ENCODE assay signal across 18 mouse cellular contexts in genomic region chr16:85096396-85096795, GRCm38 (mm10).
DNase-seq lines count a peak whose midpoint lies in the region; ATAC-seq and TF ChIP-seq lines count a peak whose summit lies in the region.
"Had no signal": no experiment of that assay in that cellular context is flagged by ENCODE, and none has a peak within 500 bp of the region (broad histone marks: within the 10 kb centered on the region; RNA-seq: fewer than 3 reads in every experiment).

No protein-coding gene starts in this region.

- ATAC-seq in forebrain, embryonic 12.5 days (ENCODE audit: low FRiP score): no peak
- no peak for ATAC-seq in forebrain, embryonic 15.5 days (replicated peaks)
- ATAC-seq in midbrain, embryonic 14.5 days (ENCODE audit: low FRiP score, low TSS enrichment): peak; percentile 47; the same call in 1 of the 2 replicates
- ATAC-seq: Patski had no signal

- H3K4me3 ChIP-seq in forebrain, embryonic 12.5 days (replicated peaks): no peak overlapping the region
- no peak overlapping the region for H3K4me3 ChIP-seq in forebrain, embryonic 10.5 days
- no peak overlapping the region for H3K4me3 ChIP-seq in forebrain, embryonic 15.5 days
- H3K4me3 ChIP-seq in midbrain, embryonic 14.5 days (replicated peaks; ENCODE audit: low read depth, low read length): no peak overlapping the region
- H3K4me3 ChIP-seq in heart, adult 2 months: no peak overlapping the region
- H3K4me3 ChIP-seq: heart, embryonic 15.5 days; kidney, embryonic 15.5 days; limb, embryonic 13.5 days; liver, embryonic 15.5 days; neural tube, embryonic 12.5 days; stomach, embryonic 15.5 days had no signal

- H3K36me3 ChIP-seq in forebrain, embryonic 12.5 days (replicated peaks): 0 out of 2 replicates have a peak, but pooled peaks cover under 1% of the 10 kb centered on the region
- peaks cover 23% of the 10 kb centered on the region for H3K36me3 ChIP-seq in forebrain, embryonic 10.5 days (replicated peaks)
- no peaks in the 10 kb centered on the region for H3K36me3 ChIP-seq in forebrain, embryonic 15.5 days
- H3K36me3 ChIP-seq in midbrain, embryonic 14.5 days (ENCODE audit: control insufficient read depth, insufficient read depth, low read length): no peaks in the 10 kb centered on the region
- peaks cover under 1% of the 10 kb centered on the region; the same call in 1 of the 2 replicates for H3K36me3 ChIP-seq in heart, adult 2 months (ENCODE audit: control insufficient read depth, insufficient read depth, low read length)
- H3K36me3 ChIP-seq: heart, embryonic 15.5 days; liver, embryonic 15.5 days; stomach, embryonic 15.5 days had no signal

- no peaks in the 10 kb centered on the region for H3K9me3 ChIP-seq in forebrain, embryonic 12.5 days
- no peaks in the 10 kb centered on the region for H3K9me3 ChIP-seq in forebrain, embryonic 10.5 days
- no peaks in the 10 kb centered on the region for H3K9me3 ChIP-seq in forebrain, embryonic 15.5 days
- H3K9me3 ChIP-seq in midbrain, embryonic 14.5 days (ENCODE audit: control insufficient read depth, low read length): no peaks in the 10 kb centered on the region
- H3K9me3 ChIP-seq: heart, embryonic 15.5 days; kidney, embryonic 15.5 days; limb, embryonic 13.5 days; liver, embryonic 15.5 days; neural tube, embryonic 12.5 days; stomach, embryonic 15.5 days had no signal

- no peaks in the 10 kb centered on the region for H3K27me3 ChIP-seq in forebrain, embryonic 12.5 days
- H3K27me3 ChIP-seq in forebrain, embryonic 10.5 days (ENCODE audit: poor library complexity, severe bottlenecking): no peaks in the 10 kb centered on the region
- no peaks in the 10 kb centered on the region for H3K27me3 ChIP-seq in forebrain, embryonic 15.5 days
- H3K27me3 ChIP-seq in midbrain, embryonic 14.5 days (ENCODE audit: control insufficient read depth, insufficient read depth, low read length): no peaks in the 10 kb centered on the region
- no peaks in the 10 kb centered on the region for H3K27me3 ChIP-seq in heart, adult 2 months (ENCODE audit: control insufficient read depth, insufficient read depth, low read length)
- H3K27me3 ChIP-seq: heart, embryonic 15.5 days; kidney, embryonic 15.5 days; limb, embryonic 13.5 days; liver, embryonic 15.5 days; neural tube, embryonic 12.5 days; Patski; stomach, embryonic 15.5 days had no signal

- H3K4me1 ChIP-seq in forebrain, embryonic 12.5 days: peaks cover 42% of the 10 kb centered on the region
- peaks cover 65% of the 10 kb centered on the region for H3K4me1 ChIP-seq in forebrain, embryonic 10.5 days
- H3K4me1 ChIP-seq in forebrain, embryonic 15.5 days: peaks cover 57% of the 10 kb centered on the region
- peaks cover 35% of the 10 kb centered on the region for H3K4me1 ChIP-seq in midbrain, embryonic 14.5 days (ENCODE audit: control insufficient read depth, insufficient read depth, low read length)
- H3K4me1 ChIP-seq in heart, adult 2 months (ENCODE audit: control insufficient read depth, insufficient read depth, low read length): 0 out of 2 replicates have a peak, but pooled peaks cover 3% of the 10 kb centered on the region
- H3K4me1 ChIP-seq: liver, embryonic 15.5 days; stomach, embryonic 15.5 days had no signal

- TF ChIP-seq CTCF in heart, adult 2 months (IDR thresholded peaks at IDR 0.05): no peak

- no peak for TF ChIP-seq POLR2A in heart, adult 2 months (IDR thresholded peaks at IDR 0.05; ENCODE audit: insufficient read depth, low read depth, low read length)

- peak overlapping the region; percentile 59; the same call in 1 of the 2 replicates for H3K27ac ChIP-seq in forebrain, embryonic 12.5 days
- H3K27ac ChIP-seq in forebrain, embryonic 10.5 days: no peak overlapping the region
- H3K27ac ChIP-seq in forebrain, embryonic 15.5 days (replicated peaks): peak overlapping the region; percentile 52
- 0 out of 2 replicates have a peak overlapping the region, but pooled peaks have one; percentile 58 for H3K27ac ChIP-seq in midbrain, embryonic 14.5 days (replicated peaks; ENCODE audit: low read depth, low read length)
- H3K27ac ChIP-seq in heart, adult 2 months: no peak overlapping the region
- H3K27ac ChIP-seq: heart, embryonic 15.5 days; kidney, embryonic 15.5 days; limb, embryonic 13.5 days; liver, embryonic 15.5 days; neural tube, embryonic 12.5 days; stomach, embryonic 15.5 days had no signal

- no peaks in the 10 kb centered on the region for H3K79me2 ChIP-seq in heart, adult 2 months (replicated peaks; ENCODE audit: control insufficient read depth, insufficient read depth, low read length)

- no peak overlapping the region for H3K9ac ChIP-seq in forebrain, embryonic 12.5 days
- H3K9ac ChIP-seq in forebrain, embryonic 15.5 days (replicated peaks): no peak overlapping the region
- H3K9ac ChIP-seq in midbrain, embryonic 14.5 days (replicated peaks; ENCODE audit: low read length): no peak overlapping the region
- H3K9ac ChIP-seq in heart, adult 2 months (ENCODE audit: low read depth, low read length): no peak overlapping the region
- H3K9ac ChIP-seq: heart, embryonic 15.5 days; kidney, embryonic 15.5 days; limb, embryonic 13.5 days; liver, embryonic 15.5 days; neural tube, embryonic 12.5 days; stomach, embryonic 15.5 days had no signal

- no peak overlapping the region for H3K4me2 ChIP-seq in forebrain, embryonic 12.5 days
- H3K4me2 ChIP-seq in forebrain, embryonic 15.5 days (replicated peaks): no peak overlapping the region
- H3K4me2 ChIP-seq in midbrain, embryonic 14.5 days (ENCODE audit: low read length): no peak overlapping the region
- H3K4me2 ChIP-seq: heart, embryonic 15.5 days; kidney, embryonic 15.5 days; limb, embryonic 13.5 days; liver, embryonic 15.5 days; neural tube, embryonic 12.5 days; stomach, embryonic 15.5 days had no signal

- intact Hi-C loops in heart, adult 2 months (cut with DNase I): no loop called here

- 38% methylated on average over 6 of the region's 6 CpGs for WGBS in forebrain, embryonic 12.5 days
- 56% methylated on average over 6 of the region's 6 CpGs for WGBS in forebrain, embryonic 10.5 days
- WGBS in forebrain, embryonic 15.5 days: 23% methylated on average over 6 of the region's 6 CpGs
- whole genome bisulfite sequencing in midbrain, embryonic 14.5 days: 13% methylated on average over 6 of the region's 6 CpGs
- 87% methylated on average over 6 of the region's 6 CpGs for WGBS in heart, adult 2 months

- DNase-seq in forebrain, embryonic 10.5 days (ENCODE audit: extremely low spot score, low spot score): no peak
- peak; percentile 53 to 71 for DNase-seq in cerebellum, adult 18-20 months
- DNase-seq in midbrain, embryonic 14.5 days: peak; percentile 68
- no peak for DNase-seq in ovary, postnatal 10 days (ENCODE audit: low spot score)
- no peak for DNase-seq in heart, adult 2 months
- DNase-seq in heart, adult 9 months (ENCODE audit: low spot score in 2 of 2): no peak
- DNase-seq: lung, postnatal 10 days; right cerebral cortex, adult 18-20 months; spleen, adult 18-20 months had no signal

- TF ChIP-seq EP300 in heart, adult 2 months (IDR thresholded peaks at IDR 0.05; ENCODE audit: insufficient read depth, low read depth, low read length): no peak

Comparison
In these comparisons a context has a peak if more than half of its experiments do, and no peak if none do; other contexts are left out.
1. H3K27ac ChIP-seq: peak in forebrain, embryonic 12.5 days (single experiment), forebrain, embryonic 15.5 days (single experiment) and midbrain, embryonic 14.5 days (single experiment); none in forebrain, embryonic 10.5 days (single experiment) and heart, adult 2 months (single experiment).
2. DNase-seq: peak in cerebellum, adult 18-20 months (2 of 2) and midbrain, embryonic 14.5 days (single experiment); none in forebrain, embryonic 10.5 days (single experiment), ovary, postnatal 10 days (single experiment), heart, adult 2 months (0 of 2) and heart, adult 9 months (0 of 2).